Mouse (Mus musculus) CH12.LX (cell line): ENCODE measurements around the gene Ankzf1.

Source experiments
- CHD1 ChIP-seq: IDR thresholded peaks from 2 replicates; pipeline ENCODE4 v1.6.1; 2012; ENCODE audit warnings: low read depth, low read length, improper control_type of control experiment, inconsistent platforms
- CTCF ChIP-seq, 2 experiments: IDR thresholded peaks in 1 of 2; conservative IDR thresholded peaks in 1 of 2; 2 replicates each; pipeline ENCODE4 v1.5.1; 2011 to 2012; ENCODE audit warnings: low read depth in 2 of 2, low read length in 2 of 2, improper control_type of control experiment in 1 of 2, inconsistent platforms in 1 of 2, mild to moderate bottlenecking in 1 of 2, moderate library complexity in 1 of 2
- E2F4 ChIP-seq: IDR thresholded peaks from 2 replicates; pipeline ENCODE4 v1.6.1; 2011; ENCODE audit warnings: low read depth, low read length, improper control_type of control experiment; ENCODE audit not compliant: insufficient replicate concordance
- EP300 ChIP-seq: IDR thresholded peaks from 2 replicates; pipeline ENCODE4 v1.6.1; 2011; ENCODE audit warnings: low read length, improper control_type of control experiment
- ETS1 ChIP-seq: conservative IDR thresholded peaks from 2 replicates; pipeline ENCODE4 v1.6.1; 2012; ENCODE audit warnings: low read depth, mild to moderate bottlenecking, inconsistent platforms, low read length, improper control_type of control experiment, moderate library complexity
- GABPA ChIP-seq: IDR thresholded peaks from 2 replicates; pipeline ENCODE4 v1.6.1; 2012; ENCODE audit warnings: low read depth, low read length, improper control_type of control experiment, inconsistent platforms; ENCODE audit not compliant: insufficient replicate concordance
- MAFK ChIP-seq: IDR thresholded peaks from 2 replicates; pipeline ENCODE4 v1.6.1; 2011; ENCODE audit warnings: low read length, improper control_type of control experiment; ENCODE audit not compliant: insufficient replicate concordance
- MXI1 ChIP-seq: IDR thresholded peaks from 2 replicates; pipeline ENCODE4 v1.6.1; 2011; ENCODE audit warnings: mild to moderate bottlenecking, low read depth, low read length, improper control_type of control experiment
- POLR2A ChIP-seq: IDR thresholded peaks from 2 replicates; pipeline ENCODE4 v1.6.1; 2011; ENCODE audit warnings: low read depth, mild to moderate bottlenecking, improper control_type of control experiment, low read length
- SMC3 ChIP-seq: IDR thresholded peaks from 2 replicates; pipeline ENCODE4 v1.6.1; 2011; ENCODE audit warnings: low read depth, low read length, improper control_type of control experiment
- TBP ChIP-seq: conservative IDR thresholded peaks from 2 replicates; pipeline ENCODE4 v1.6.1; 2011; ENCODE audit warnings: low read depth, low read length, improper control_type of control experiment
- USF1 ChIP-seq: IDR thresholded peaks from 2 replicates; pipeline ENCODE4 v1.6.1; 2014; ENCODE audit warnings: low read depth, mild to moderate bottlenecking, inconsistent platforms, low read length, improper control_type of control experiment
- ZKSCAN1 ChIP-seq: IDR thresholded peaks from 2 replicates; pipeline ENCODE4 v1.6.1; 2012; ENCODE audit warnings: low read depth, inconsistent platforms, low read length, improper control_type of control experiment, borderline replicate concordance

DNA sequence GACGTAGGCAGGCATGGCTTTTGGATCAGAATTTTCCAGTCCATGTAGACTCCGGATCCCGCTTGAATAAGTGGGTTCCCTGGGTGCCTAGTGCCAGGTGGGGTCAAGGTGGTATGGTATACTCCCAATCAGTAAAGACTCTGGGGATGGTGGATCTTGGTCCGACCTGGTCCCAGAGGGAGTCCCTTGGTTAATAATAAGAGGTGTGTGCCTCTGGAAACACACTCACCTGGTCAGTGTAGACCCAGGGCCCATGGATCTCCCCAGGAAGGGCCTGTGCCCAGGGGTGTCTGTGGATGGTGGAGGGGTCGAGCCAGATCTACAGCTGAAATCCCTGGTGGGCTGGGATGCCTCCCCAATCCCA lies 711 bp upstream of the Ankzf1 start:
- no peak for TF ChIP-seq POLR2A
- no peak for TF ChIP-seq CTCF (conservative IDR thresholded peaks at IDR 0.05 in 1 of 2, IDR thresholded peaks at IDR 0.05 in 1 of 2; ENCODE audit: low read depth in 2 of 2, low read length in 2 of 2)
- TF ChIP-seq EP300 = no peak
- no peak for TF ChIP-seq MXI1
- TF ChIP-seq ETS1 = no peak
- no peak for TF ChIP-seq MAFK
- no peak for TF ChIP-seq TBP
- TF ChIP-seq E2F4 = no peak
- no peak for TF ChIP-seq USF1
- TF ChIP-seq ZKSCAN1 = no peak
- no peak for TF ChIP-seq SMC3
- no peak for TF ChIP-seq CHD1
- no peak for TF ChIP-seq GABPA
